Mouse (Mus musculus) stomach, embryonic 16.5 days (tissue): ENCODE data around the gene Ciapin1. TPM values are rescaled to one million over a fixed set of nuclear protein-coding genes. Genes with fewer than 3 reads are reported as not detected.

ENCODE experiments used
- ATAC-seq: fragments of 200-750 bp; cut with Nextera tagmentation; 2 replicates; pipeline ENCODE4 v1.8.0; 2017; ENCODE audit warnings: moderate number of reproducible peaks, moderate TSS enrichment; ENCODE audit not compliant: insufficient read depth, low FRiP score
- H3K27ac ChIP-seq: fragments of 300-500 bp; sonication (generic); 2 replicates; pipeline ENCODE4 v1.5.1; 2014; ENCODE audit warnings: low read length
- H3K27me3 ChIP-seq: fragments of 300-500 bp; sonication (generic); 2 replicates; pipeline ENCODE4 v1.6.1; 2014; ENCODE audit warnings: low read length, control low read depth, mixed read lengths; ENCODE audit not compliant: control insufficient read depth, insufficient read depth
- H3K36me3 ChIP-seq: fragments of 300-500 bp; sonication (generic); 2 replicates; pipeline ENCODE4 v1.6.1; 2014; ENCODE audit warnings: low read length; ENCODE audit not compliant: control insufficient read depth, insufficient read depth
- H3K4me1 ChIP-seq: fragments of 300-500 bp; sonication (generic); 2 replicates; pipeline ENCODE4 v1.6.1; 2014; ENCODE audit warnings: low read length, control low read depth, mixed read lengths; ENCODE audit not compliant: control insufficient read depth, insufficient read depth
- H3K4me2 ChIP-seq: fragments of 300-500 bp; sonication (generic); 2 replicates; pipeline ENCODE4 v1.6.1; 2014; ENCODE audit warnings: low read depth, low read length, mixed read lengths
- H3K4me3 ChIP-seq: fragments of 300-500 bp; sonication (generic); replicated peaks from 2 replicates; pipeline ENCODE4 v1.5.1; 2014; ENCODE audit warnings: mild to moderate bottlenecking, low read length
- H3K9ac ChIP-seq: fragments of 300-500 bp; sonication (generic); 2 replicates; pipeline ENCODE4 v1.6.1; 2014; ENCODE audit warnings: low read length
- H3K9me3 ChIP-seq: fragments of 300-500 bp; sonication (generic); replicated peaks from 2 replicates; pipeline ENCODE4 v1.6.1; 2016; ENCODE audit warnings: low read length, control low read depth; ENCODE audit not compliant: control insufficient read depth
- WGBS: fragments of 180-500 bp; shearing (Covaris S2); extraction: QIAGEN DNeasy Blood & Tissue Kit; methylation state at CpG from one replicate; pipeline ENCODE4 v1.1.7; 2014; 5-methylcytosine and 5-hydroxymethylcytosine counted together
- polyA plus RNA-seq: library from polyadenylated mRNA; unstranded; fragments of >200 nt; fragmentation: Nextera tagmentation; extraction: Ambion mirVana; gene quantifications from 2 replicates; pipeline ENCODE4 v1.2.1, GENCODE M21; 2015

The Ciapin1 gene
- polyA plus RNA-seq, 1 experiment from 2014 or later, result 84.7 TPM

DNA sequence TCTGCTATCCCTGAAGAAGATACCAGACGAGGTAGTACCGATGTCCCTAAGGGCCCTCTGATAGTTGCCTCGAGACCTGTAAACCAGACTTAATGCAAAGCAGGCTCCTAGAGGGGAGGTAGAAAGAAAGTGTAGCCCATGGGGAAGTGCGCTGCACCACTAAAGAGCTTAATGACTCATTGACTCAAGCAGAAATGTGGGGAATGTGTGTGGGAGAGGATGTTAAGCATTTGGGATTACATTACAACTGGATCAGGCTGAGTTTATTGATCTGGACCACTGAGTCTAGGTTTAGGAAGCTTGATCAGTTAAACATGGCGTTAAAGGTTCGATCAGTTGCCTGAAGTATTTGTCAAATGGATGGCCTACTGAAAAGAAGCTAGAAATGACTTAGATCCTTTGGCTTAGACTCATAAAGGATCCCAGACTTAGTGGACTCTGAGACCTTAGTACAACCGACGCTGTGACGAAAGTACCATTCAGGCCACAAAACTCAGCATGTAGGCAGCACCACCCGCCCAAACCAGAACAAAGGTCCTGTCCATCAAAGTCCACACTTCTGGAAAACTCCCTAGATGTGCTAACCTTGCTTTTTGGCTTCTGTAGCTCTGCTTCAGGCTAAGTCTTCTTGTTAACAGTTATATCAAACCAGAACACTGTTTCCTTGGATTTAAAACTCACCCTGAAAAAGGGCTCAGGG lies 48.8 kb downstream of the Ciapin1 start:
- Histone ChIP-seq H3K4me3 (no peak overlapping the region), H3K27me3 (no peaks in the 10 kb centered on the region), H3K4me1 (peaks cover 15% of the 10 kb centered on the region; the same call in 1 of the 2 replicates), H3K9ac (no peak overlapping the region), H3K9me3 (no peaks in the 10 kb centered on the region), H3K4me2 (no peak overlapping the region), H3K27ac (no peak overlapping the region), H3K36me3 (no peaks in the 10 kb centered on the region)
- 79% methylated on average over 10 of the region's 10 CpGs for WGBS
- ATAC-seq, result no peak

DNA sequence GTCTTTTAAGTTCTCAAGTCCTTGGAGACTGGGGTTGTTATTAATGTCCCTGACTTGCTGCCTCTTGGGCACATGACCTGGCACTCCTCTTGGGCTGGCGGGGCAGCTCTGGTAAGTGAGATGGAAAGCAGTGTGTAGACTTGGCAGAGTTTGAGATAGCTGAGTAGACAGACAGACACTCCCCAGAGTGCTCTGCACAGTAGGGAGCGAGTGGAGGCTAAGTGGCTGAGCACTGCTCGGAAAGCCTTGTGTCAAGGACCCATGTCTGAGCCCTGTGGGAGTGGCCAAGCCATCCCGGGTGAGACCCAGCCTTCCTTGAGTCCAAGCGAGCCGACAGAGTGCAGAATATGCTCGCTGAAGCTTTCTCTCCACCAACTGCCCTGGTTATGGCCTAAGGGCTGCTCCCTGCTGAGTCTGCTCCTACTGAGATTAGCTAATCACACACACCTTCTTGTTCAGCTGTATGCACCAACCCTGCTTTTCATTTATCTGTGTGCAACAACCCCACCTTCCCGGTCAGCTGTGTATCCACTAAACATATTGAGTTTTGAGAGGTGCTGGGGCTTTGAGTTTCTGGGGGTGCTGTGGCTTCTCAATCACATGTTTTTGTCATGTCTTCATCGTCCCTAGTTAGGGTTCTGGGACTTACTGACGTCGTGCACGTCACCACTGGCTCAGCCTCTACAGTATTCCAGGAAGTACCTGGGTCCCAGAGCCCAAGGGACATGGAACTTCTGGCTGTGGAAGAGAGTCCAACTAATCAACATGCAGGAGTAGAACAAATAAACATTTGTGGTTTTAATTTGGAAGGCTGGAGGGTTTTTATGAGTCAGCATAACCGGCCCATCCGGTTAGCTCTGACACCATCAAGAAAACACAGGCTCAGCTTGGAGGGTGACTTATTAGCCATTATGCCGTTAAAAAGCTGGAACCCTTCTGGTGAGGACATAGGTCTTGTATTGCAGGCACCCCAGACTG lies 50.3 kb downstream of the Ciapin1 start:
- WGBS, result 58% methylated on average over 15 of the region's 15 CpGs
- H3K27me3 ChIP-seq, result no peaks in the 10 kb centered on the region
- no peaks in the 10 kb centered on the region for H3K36me3 ChIP-seq
- no peak overlapping the region for H3K4me3 ChIP-seq
- H3K4me2 ChIP-seq, result no peak overlapping the region
- H3K9me3 ChIP-seq, result no peaks in the 10 kb centered on the region
- no peak overlapping the region for H3K9ac ChIP-seq
- peak; percentile 70 for ATAC-seq
- H3K27ac ChIP-seq, result peak overlapping the region; percentile 72
- H3K4me1 ChIP-seq, result peaks cover 15% of the 10 kb centered on the region; the same call in 1 of the 2 replicates

DNA sequence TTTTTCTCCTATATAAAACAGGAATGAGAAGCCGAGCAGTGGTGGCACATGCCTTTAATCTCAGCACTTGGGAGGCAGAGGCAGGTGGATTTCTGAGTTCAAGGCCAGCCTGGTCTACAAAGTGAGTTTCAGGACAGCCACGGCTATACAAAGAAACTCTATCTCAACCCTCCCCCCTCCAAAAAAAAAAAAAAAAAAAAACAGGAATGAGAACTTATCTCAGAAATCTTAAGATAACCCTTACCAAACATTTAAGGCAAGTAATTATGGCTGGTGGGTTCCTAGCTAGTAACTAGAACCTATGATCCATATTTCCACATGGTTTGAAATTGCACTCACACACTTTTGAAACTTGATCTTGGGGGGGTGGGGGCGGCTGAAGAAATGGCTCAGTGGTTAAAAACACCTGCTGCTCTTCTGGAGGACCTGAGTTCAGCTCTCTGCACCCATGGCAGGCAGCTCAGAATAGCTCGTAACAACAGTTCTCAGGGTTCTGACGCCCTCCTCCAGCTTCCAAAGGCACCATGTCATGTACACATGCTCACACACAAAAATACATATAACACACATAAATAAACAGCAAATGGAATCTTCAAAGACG lies 52.1 kb downstream of the Ciapin1 start:
- WGBS, result 66% methylated on average over 6 of the region's 6 CpGs
- no peak overlapping the region for H3K4me2 ChIP-seq

DNA sequence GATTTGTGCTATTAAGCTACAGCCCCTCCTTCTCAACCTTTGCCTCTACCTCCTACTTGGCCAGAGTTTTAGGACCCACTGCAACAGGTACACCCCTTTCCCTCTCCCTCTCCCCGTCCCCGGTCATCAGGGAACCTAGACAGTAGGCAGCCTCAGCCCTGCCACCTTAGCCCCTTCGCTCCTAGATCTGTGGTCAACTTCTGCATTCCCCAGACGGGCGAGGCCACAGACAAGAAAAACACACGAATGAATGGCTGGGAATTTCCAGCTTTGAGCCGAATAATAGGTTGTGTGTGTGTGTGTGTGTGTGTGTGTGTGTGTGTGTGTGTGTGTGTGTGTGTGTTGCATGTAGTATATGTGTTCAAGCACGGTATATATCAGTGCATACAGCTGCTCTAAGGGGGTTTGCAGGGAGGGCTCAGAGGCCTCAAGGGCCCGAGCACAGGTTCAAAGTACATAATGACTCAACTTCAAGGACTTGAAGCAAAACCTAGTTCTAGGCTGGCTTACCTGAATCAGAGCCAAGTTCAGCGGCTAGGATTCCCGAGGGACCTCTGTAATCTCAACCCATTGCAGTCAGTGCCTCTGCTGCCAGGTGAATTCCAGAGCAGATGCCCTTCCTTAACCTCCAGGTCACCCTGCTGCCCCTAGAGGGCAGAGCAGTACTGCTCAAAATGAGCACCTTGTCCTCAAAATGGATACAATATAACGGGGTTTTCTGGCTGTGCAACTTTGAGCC lies 52.7 kb downstream of the Ciapin1 start:
- 44% methylated on average over 12 of the region's 12 CpGs for WGBS
- Histone ChIP-seq H3K4me2 (no peak overlapping the region), H3K9me3 (no peaks in the 10 kb centered on the region), H3K4me1 (peaks cover 24% of the 10 kb centered on the region), H3K27me3 (no peaks in the 10 kb centered on the region), H3K9ac (no peak overlapping the region), H3K27ac (peak overlapping the region; percentile 71), H3K36me3 (no peaks in the 10 kb centered on the region), H3K4me3 (no peak overlapping the region)
- peak; percentile 38; the same call in 1 of the 2 replicates for ATAC-seq

More for the DNA sequence above, 52.1 kb downstream of the Ciapin1 start:
- no peaks in the 10 kb centered on the region for H3K36me3 ChIP-seq
- peaks cover 24% of the 10 kb centered on the region for H3K4me1 ChIP-seq
- H3K27ac ChIP-seq, result peak overlapping the region; percentile 71
- no peaks in the 10 kb centered on the region for H3K27me3 ChIP-seq
- H3K9ac ChIP-seq, result no peak overlapping the region
- no peaks in the 10 kb centered on the region for H3K9me3 ChIP-seq
- no peak overlapping the region for H3K4me3 ChIP-seq
- ATAC-seq, result no peak

DNA sequence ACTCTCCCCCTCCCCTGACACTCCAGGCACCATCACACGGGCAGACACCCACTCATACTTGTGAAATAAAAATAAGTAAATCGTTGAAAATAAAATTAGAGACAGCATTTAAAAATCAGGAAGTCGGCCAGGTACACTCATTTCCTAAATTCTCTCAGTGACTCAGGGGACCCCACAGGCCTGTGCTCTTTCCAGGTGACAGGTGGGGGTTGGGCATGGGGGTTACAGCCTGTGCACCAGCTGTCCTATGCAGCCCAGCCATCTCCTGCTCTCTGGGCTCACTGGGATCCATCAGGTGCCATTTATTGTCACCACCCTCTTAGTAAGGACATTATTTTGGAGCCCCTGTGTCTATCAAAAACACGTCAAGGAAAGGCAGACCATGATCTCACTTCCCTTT lies 54.3 kb downstream of the Ciapin1 start:
- Histone ChIP-seq H3K36me3 (no peaks in the 10 kb centered on the region), H3K27me3 (no peaks in the 10 kb centered on the region), H3K27ac (no peak overlapping the region), H3K4me2 (no peak overlapping the region), H3K4me1 (peaks cover 28% of the 10 kb centered on the region), H3K9me3 (no peaks in the 10 kb centered on the region), H3K4me3 (no peak overlapping the region), H3K9ac (no peak overlapping the region)
- no peak for ATAC-seq
- 69% methylated on average over 4 of the region's 4 CpGs for WGBS

DNA sequence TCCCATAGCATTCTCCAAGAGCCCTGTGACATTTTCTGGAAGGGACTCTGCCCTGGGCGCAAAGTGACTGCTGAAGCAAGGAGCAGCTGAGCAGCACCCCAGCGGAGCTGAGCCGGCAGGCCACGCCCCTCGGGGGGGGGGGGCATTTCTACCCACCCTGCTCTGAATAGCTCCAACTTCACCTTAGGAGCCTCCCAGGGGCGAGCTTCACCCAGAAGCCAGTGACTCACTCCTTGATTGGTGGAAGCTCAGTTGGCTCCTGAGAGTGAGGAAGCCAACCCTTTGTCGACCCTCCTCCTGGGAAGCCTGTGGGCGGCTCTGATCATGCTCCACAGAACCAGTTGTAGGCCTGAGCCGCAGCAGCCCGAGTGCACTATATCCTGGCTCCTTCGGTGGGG lies 56.3 kb downstream of the Ciapin1 start:
- Histone ChIP-seq H3K4me3 (no peak overlapping the region), H3K4me1 (peaks cover 28% of the 10 kb centered on the region), H3K4me2 (peak overlapping the region; percentile 33), H3K27ac (peak overlapping the region; percentile 38), H3K27me3 (no peaks in the 10 kb centered on the region), H3K9me3 (no peaks in the 10 kb centered on the region), H3K36me3 (no peaks in the 10 kb centered on the region), H3K9ac (no peak overlapping the region)
- WGBS, result 12% methylated on average over 11 of the region's 11 CpGs
- peak; percentile 78 for ATAC-seq

DNA sequence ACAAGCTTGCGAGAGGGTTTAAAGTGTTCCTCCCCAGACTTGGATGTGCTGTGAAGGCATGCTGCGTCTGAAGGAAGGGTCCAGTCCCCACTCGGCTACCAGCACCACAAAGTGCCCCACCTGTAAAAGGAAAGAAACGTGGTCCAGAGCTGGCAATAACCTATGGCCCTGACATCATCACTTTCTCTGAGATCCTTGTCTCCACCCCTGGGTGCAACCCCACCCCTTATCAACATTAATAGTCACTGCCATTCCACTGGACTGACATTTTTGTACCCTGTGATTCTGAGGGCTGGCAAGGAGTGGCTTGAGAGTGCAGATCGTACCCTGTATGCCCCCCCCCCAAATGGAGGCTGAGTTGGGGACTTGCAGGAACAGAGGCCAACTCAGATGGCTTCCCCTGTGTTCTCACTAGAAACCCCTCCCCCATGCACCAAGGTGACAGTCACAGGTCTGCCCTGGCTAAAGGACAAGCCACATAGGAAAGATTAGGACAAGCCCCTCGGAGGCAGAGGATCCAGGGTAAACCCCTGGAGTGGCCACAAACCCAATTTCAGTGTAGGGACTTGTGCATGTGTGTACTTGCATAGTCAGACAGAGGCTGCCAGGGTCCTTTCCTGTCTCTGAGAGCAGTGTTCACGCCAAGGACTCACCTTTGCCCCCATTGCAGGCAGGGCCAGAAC lies 56.9 kb downstream of the Ciapin1 start:
- Histone ChIP-seq H3K4me1 (peaks cover 28% of the 10 kb centered on the region), H3K36me3 (no peaks in the 10 kb centered on the region), H3K27me3 (no peaks in the 10 kb centered on the region), H3K4me3 (no peak overlapping the region), H3K27ac (peak overlapping the region; percentile 38; the same call in 1 of the 2 replicates), H3K4me2 (peak overlapping the region; percentile 33), H3K9me3 (no peaks in the 10 kb centered on the region), H3K9ac (no peak overlapping the region)
- ATAC-seq, result 0 out of 2 replicates have a peak, but pooled peaks have one; percentile 18
- whole genome bisulfite sequencing, result 52% methylated on average over 7 of the region's 7 CpGs

DNA sequence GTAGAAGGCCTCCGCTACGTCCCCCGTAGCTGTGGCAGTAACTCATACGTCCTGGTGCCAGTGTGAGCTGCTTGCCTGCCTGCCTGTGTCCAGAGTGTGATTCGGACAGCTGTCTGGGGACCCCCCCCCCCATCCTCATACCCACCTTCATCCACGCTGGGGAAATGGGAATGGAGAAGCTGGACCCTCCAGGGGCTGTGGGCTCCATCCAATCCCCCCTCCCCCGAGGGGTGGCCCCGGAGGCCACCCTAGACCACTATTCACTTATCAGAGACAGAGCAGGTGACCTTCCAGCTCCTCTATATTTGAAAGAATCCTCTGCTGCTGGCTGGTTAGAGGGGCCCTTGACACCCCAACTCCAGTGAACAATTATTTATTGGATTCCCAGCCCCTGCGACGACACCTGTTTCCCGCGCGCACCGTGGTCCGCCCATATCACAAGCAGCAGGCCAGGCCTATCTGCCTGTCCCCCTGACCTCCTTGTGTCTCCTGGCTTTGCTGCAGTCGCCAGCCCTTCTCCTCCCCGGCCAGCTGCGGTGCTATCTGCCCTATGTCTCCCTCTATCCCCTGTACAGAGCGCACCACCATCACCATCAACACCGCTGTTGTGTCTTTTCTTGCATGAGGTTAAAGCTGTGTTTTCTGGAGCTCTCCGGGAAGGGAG lies 57.5 kb downstream of the Ciapin1 start:
- Histone ChIP-seq H3K27me3 (no peaks in the 10 kb centered on the region), H3K4me1 (peaks cover 27% of the 10 kb centered on the region), H3K27ac (peak overlapping the region; percentile 12; the same call in 1 of the 2 replicates), H3K36me3 (no peaks in the 10 kb centered on the region), H3K4me3 (no peak overlapping the region), H3K9me3 (no peaks in the 10 kb centered on the region), H3K9ac (no peak overlapping the region), H3K4me2 (no peak overlapping the region)
- ATAC-seq, result no peak
- WGBS, result 82% methylated on average over 21 of the region's 21 CpGs
